Mouse (Mus musculus): ENCODE results near the gene Nsl1. TPM values are rescaled to one million over a fixed set of nuclear protein-coding genes. Genes with fewer than 3 reads are reported as not detected.

The Nsl1 gene
- polyA plus RNA-seq, 1 experiment = 2.6 TPM

DNA sequence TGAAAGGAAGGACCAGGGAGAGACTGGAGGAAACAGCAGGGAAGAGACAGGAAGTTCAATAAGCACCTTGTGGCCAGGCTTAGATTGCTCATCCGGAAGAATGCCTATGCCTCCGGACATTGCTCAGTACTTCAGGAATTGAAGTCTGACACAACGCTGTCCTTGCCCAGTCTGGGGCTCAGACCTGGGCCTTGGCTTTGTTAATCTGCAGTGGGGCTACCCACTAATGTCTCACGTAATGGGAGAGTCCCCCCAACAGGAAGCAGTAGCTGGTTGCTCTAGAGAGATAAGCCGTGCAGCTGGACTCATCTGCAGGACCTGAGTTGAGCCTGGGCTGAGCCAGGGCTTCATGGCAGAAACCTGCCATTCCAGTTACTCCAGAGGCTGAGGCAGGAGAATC, 70.1 kb downstream of the Nsl1 start:
- no peak overlapping the region for H3K27ac ChIP-seq (ENCODE audit: control insufficient read depth, insufficient read depth, low read depth, low read length)
- no peaks in the 10 kb centered on the region for H3K4me1 ChIP-seq (ENCODE audit: control insufficient read depth, insufficient read depth, low read length)
- no peaks in the 10 kb centered on the region for H3K27me3 ChIP-seq (ENCODE audit: control insufficient read depth, insufficient read depth, low read length)
- H3K36me3 ChIP-seq (ENCODE audit: control insufficient read depth, insufficient read depth, low read length) = no peaks in the 10 kb centered on the region
- H3K4me3 ChIP-seq (ENCODE audit: control insufficient read depth, low read depth, low read length) = no peak overlapping the region
- no peak for TF ChIP-seq POLR2A (IDR thresholded peaks at IDR 0.05; ENCODE audit: control insufficient read depth, low read depth, low read length)
- no peak for TF ChIP-seq CTCF (IDR thresholded peaks at IDR 0.05; ENCODE audit: control insufficient read depth, insufficient read depth, insufficient replicate concordance, low read depth, low read length)

DNA sequence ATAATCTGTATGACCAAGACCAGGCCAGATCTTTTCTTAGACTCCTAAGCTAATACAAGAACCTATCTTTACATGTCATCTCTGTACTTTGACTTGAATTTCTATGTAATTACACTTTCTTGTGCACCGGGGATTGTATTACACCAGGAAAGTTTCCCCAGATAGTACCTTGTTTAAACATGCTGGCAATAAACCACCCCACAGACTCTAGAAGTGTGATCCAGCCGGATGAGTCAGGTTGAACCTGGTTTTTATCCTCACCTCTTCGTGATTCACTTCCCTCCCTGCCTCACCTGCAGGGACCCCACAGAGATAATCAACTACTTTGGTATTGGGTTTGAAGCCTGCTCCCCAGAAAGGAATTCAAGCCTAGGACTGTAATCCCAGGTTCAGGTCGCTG, 72.6 kb downstream of the Nsl1 start:
- Histone ChIP-seq H3K27ac (ENCODE audit: control insufficient read depth, insufficient read depth, low read depth, low read length) (no peak overlapping the region), H3K4me1 (ENCODE audit: control insufficient read depth, insufficient read depth, low read length) (no peaks in the 10 kb centered on the region), H3K4me3 (ENCODE audit: control insufficient read depth, low read depth, low read length) (no peak overlapping the region), H3K27me3 (ENCODE audit: control insufficient read depth, insufficient read depth, low read length) (no peaks in the 10 kb centered on the region), H3K36me3 (ENCODE audit: control insufficient read depth, insufficient read depth, low read length) (no peaks in the 10 kb centered on the region)
- no peak for TF ChIP-seq CTCF (IDR thresholded peaks at IDR 0.05; ENCODE audit: control insufficient read depth, insufficient read depth, insufficient replicate concordance, low read depth, low read length)
- TF ChIP-seq POLR2A (IDR thresholded peaks at IDR 0.05; ENCODE audit: control insufficient read depth, low read depth, low read length) = no peak

Other genes with a start within 250 kb of the Nsl1 start
- 3.0 and 4.7 TPM in 2 replicates for gene Rps6kc1, start 151.2 kb upstream of the Nsl1 start, polyA plus RNA-seq (2012; rRNA removed)
- 18.3 and 18.6 TPM in 2 replicates for gene Angel2, start 137.9 kb upstream of the Nsl1 start, polyA plus RNA-seq (2012; rRNA removed)
- 53.8 and 65.7 TPM in 2 replicates for gene Vash2, start 83.7 kb upstream of the Nsl1 start, polyA plus RNA-seq (2012; rRNA removed)
- 4.1 and 4.2 TPM in 2 replicates for gene Flvcr1, start 36.9 kb upstream of the Nsl1 start, polyA plus RNA-seq (2012; rRNA removed)
- gene Spata45, start 26.4 kb upstream of the Nsl1 start, polyA plus RNA-seq (2012; rRNA removed) = 136 and 182 TPM in 2 replicates
- 14.3 and 14.7 TPM in 2 replicates for gene Tatdn3, start 80 bp upstream of the Nsl1 start, polyA plus RNA-seq (2012; rRNA removed)
- 0.68 and 1.00 TPM in 2 replicates for gene Batf3, start 34.8 kb downstream of the Nsl1 start, polyA plus RNA-seq (2012; rRNA removed)
- 80.7 and 82.4 TPM in 2 replicates for gene Fam71a, start 101.8 kb downstream of the Nsl1 start, polyA plus RNA-seq (2012; rRNA removed)
- 0.16 TPM in 1 of 2 replicates, not detected in the other for gene Atf3, start 155.0 kb downstream of the Nsl1 start, polyA plus RNA-seq (2012; rRNA removed)